Mouse (Mus musculus) midbrain, embryonic 16.5 days (tissue): ENCODE results near the gene Rnf115. TPM values are rescaled to one million over a fixed set of nuclear protein-coding genes. Genes with fewer than 3 reads are reported as not detected.

ENCODE experiments used
- ATAC-seq: fragments of 200-750 bp; cut with Nextera tagmentation; 2 replicates; pipeline ENCODE4 v1.8.0; 2017; ENCODE audit warnings: moderate TSS enrichment
- H3K27ac ChIP-seq: fragments of 300-500 bp; sonication (generic); 2 replicates; pipeline ENCODE4 v1.5.1; 2014; ENCODE audit warnings: mild to moderate bottlenecking, low read length, mixed read lengths
- H3K27me3 ChIP-seq: fragments of 300-500 bp; sonication (generic); 2 replicates; pipeline ENCODE4 v1.6.1; 2014; ENCODE audit warnings: low read depth, low read length, mixed read lengths; ENCODE audit not compliant: control insufficient read depth, insufficient read depth
- H3K36me3 ChIP-seq: fragments of 300-500 bp; sonication (generic); 2 replicates; pipeline ENCODE4 v1.6.1; 2014; ENCODE audit warnings: mild to moderate bottlenecking, low read length, moderate library complexity, mixed read lengths; ENCODE audit not compliant: control insufficient read depth, insufficient read depth
- H3K4me1 ChIP-seq: fragments of 300-500 bp; sonication (generic); 2 replicates; pipeline ENCODE4 v1.6.1; 2014; ENCODE audit warnings: mild to moderate bottlenecking, low read length, mixed read lengths; ENCODE audit not compliant: control insufficient read depth, insufficient read depth
- H3K4me2 ChIP-seq: fragments of 300-500 bp; sonication (generic); 2 replicates; pipeline ENCODE4 v1.6.1; 2014; ENCODE audit warnings: mild to moderate bottlenecking, low read length, mixed read lengths
- H3K4me3 ChIP-seq: fragments of 300-500 bp; sonication (generic); 2 replicates; pipeline ENCODE4 v1.5.1; 2014; ENCODE audit warnings: low read depth, mild to moderate bottlenecking, low read length, moderate library complexity, mixed read lengths
- H3K9ac ChIP-seq: fragments of 300-500 bp; sonication (generic); 2 replicates; pipeline ENCODE4 v1.6.1; 2014; ENCODE audit warnings: low read depth, low read length, mixed read lengths
- H3K9me3 ChIP-seq: fragments of 300-500 bp; sonication (generic); replicated peaks from 2 replicates; pipeline ENCODE4 v1.6.1; 2014; ENCODE audit warnings: mild to moderate bottlenecking, low read length, mixed read lengths; ENCODE audit not compliant: control insufficient read depth, poor library complexity, severe bottlenecking
- WGBS: fragments of 180-500 bp; shearing (Covaris S2); extraction: QIAGEN DNeasy Blood & Tissue Kit; methylation state at CpG from one replicate; pipeline ENCODE4 v1.1.7; 2014; 5-methylcytosine and 5-hydroxymethylcytosine counted together
- polyA plus RNA-seq: library from polyadenylated mRNA; unstranded; fragments of >200 nt; fragmentation: Nextera tagmentation; extraction: Ambion mirVana; gene quantifications from 2 replicates; pipeline ENCODE4 v1.2.1, GENCODE M21; 2015

Gene Rnf115
- polyA plus RNA-seq, 1 experiment from 2014 or later, result 71.4 TPM

DNA sequence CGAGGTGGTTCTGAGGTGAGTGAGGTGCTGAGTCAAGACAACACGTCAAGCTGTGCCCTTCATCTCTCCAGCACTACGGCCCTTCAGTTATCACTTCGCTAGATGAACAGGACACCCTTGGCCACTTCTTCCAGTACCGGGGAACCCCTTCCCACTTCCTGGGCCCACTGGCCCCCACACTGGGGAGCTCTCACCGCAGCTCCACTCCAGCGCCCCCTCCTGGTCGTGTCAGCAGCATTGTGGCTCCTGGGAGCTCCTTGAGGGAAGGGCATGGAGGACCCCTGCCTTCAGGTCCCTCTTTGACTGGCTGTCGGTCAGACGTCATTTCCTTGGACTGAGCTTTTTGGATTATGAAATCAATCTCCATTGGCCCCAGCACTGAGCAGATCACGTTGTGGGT is 22.7 kb upstream of the Rnf115 start:
- 67% methylated on average over 11 of the region's 11 CpGs for WGBS
- no peak overlapping the region for H3K27ac ChIP-seq
- no peaks in the 10 kb centered on the region for H3K27me3 ChIP-seq
- H3K36me3 ChIP-seq, result peaks cover 6% of the 10 kb centered on the region
- no peak overlapping the region for H3K4me2 ChIP-seq
- H3K4me1 ChIP-seq, result peaks cover 2% of the 10 kb centered on the region; the same call in 1 of the 2 replicates
- no peak for ATAC-seq
- no peaks in the 10 kb centered on the region for H3K9me3 ChIP-seq
- H3K9ac ChIP-seq, result no peak overlapping the region
- no peak overlapping the region for H3K4me3 ChIP-seq

DNA sequence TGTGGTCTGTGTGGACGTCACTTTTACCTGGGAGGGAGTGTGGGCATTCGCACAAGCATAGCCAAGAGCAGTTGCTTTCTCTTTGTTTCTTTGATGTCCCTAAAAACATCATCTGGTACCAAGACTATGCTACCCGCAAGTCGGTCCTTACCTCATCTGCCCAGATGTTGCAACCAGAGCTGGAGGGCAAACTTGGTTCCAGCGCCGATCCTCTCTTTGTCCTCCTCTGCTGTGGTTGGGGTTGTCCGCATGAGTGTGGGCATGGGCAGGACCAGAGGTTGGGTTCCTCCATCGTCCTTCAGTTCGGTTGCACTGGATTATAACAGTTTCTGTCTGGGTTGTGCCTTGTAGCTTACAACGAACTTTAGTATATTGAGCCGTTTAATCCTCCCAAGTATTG is 21.2 kb upstream of the Rnf115 start:
- Histone ChIP-seq H3K9me3 (no peaks in the 10 kb centered on the region), H3K4me3 (no peak overlapping the region), H3K4me1 (peaks cover 2% of the 10 kb centered on the region; the same call in 1 of the 2 replicates), H3K36me3 (peaks cover 11% of the 10 kb centered on the region), H3K27ac (no peak overlapping the region), H3K9ac (no peak overlapping the region), H3K27me3 (no peaks in the 10 kb centered on the region), H3K4me2 (no peak overlapping the region)
- no peak for ATAC-seq
- 95% methylated on average over 11 of the region's 11 CpGs for WGBS

DNA sequence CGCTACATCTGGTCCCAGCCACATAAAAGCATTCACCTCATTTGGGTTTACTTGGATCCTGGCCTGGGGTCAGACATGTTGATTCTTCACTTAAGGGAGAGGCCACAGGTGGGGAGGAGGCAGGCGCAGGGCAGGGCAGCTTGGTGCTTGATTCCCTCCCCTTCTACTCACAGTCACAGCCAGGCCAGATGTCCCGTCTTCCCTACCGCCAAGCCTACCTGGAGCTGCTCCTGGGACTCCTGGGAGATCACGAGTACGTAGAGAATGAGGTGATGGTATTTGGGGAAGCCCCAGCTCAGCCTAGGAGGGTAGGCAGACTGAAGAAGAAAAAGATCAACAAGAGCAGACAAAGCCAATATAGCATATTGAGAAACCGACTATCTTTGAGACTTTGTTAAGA is 20.5 kb upstream of the Rnf115 start:
- Histone ChIP-seq H3K27me3 (no peaks in the 10 kb centered on the region), H3K9me3 (no peaks in the 10 kb centered on the region), H3K36me3 (peaks cover 13% of the 10 kb centered on the region), H3K4me2 (no peak overlapping the region), H3K9ac (no peak overlapping the region), H3K4me3 (no peak overlapping the region), H3K27ac (no peak overlapping the region), H3K4me1 (peaks cover 2% of the 10 kb centered on the region; the same call in 1 of the 2 replicates)
- WGBS, result 78% methylated on average over 7 of the region's 7 CpGs
- no peak for ATAC-seq

- peak; percentile 93 for ATAC-seq
Measured at GRCm38 (mm10) chr3:96707903-96708683, 19.4 kb upstream of the Rnf115 start, which contains the start of gene Nudt17. Gene Nudt17 (minus strand): TSS chr3:96708562.

DNA sequence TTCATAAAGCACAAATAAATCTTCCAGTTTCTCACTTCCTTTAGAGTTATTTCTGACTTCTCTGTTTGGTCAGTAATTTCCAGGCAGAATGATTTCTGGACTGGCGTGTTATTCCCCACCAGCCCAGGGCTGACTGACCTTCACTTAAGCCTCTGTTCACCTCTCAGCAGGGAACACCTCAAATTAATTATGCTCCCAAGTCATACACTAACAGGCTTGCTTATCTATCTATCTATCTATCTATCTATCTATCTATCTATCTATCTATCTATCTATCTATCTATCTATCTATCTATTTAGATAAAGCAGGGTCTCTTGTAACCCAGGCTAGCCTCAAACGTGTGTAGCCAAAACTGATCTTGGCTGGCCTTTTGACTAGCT is 18.8 kb upstream of the Rnf115 start:
- Histone ChIP-seq H3K4me2 (peak overlapping the region; percentile 74), H3K36me3 (peaks cover 23% of the 10 kb centered on the region), H3K27ac (no peak overlapping the region), H3K27me3 (no peaks in the 10 kb centered on the region), H3K4me3 (peak overlapping the region; percentile 45), H3K4me1 (peaks cover 2% of the 10 kb centered on the region; the same call in 1 of the 2 replicates), H3K9ac (peak overlapping the region; percentile 71), H3K9me3 (no peaks in the 10 kb centered on the region)
- 47% methylated on average over 2 of the region's 2 CpGs for WGBS
- ATAC-seq, result peak; percentile 27; the same call in 1 of the 2 replicates

More at GRCm38 (mm10) chr3:96707903-96708683, 19.4 kb upstream of the Rnf115 start, which contains the start of gene Nudt17:
- H3K36me3 ChIP-seq, result peaks cover 17% of the 10 kb centered on the region
- H3K9me3 ChIP-seq, result no peaks in the 10 kb centered on the region
- no peak within 1 kb of the TSS for H3K27ac ChIP-seq
- 4% methylated on average over 42 of the region's 42 CpGs for WGBS
- peaks cover 2% of the 10 kb centered on the region; the same call in 1 of the 2 replicates for H3K4me1 ChIP-seq
- H3K9ac ChIP-seq, result peak within 1 kb of the TSS; percentile 71
- peak within 1 kb of the TSS; percentile 45 for H3K4me3 ChIP-seq
- H3K4me2 ChIP-seq, result peak within 1 kb of the TSS; percentile 74
- no peaks in the 10 kb centered on the region for H3K27me3 ChIP-seq

DNA sequence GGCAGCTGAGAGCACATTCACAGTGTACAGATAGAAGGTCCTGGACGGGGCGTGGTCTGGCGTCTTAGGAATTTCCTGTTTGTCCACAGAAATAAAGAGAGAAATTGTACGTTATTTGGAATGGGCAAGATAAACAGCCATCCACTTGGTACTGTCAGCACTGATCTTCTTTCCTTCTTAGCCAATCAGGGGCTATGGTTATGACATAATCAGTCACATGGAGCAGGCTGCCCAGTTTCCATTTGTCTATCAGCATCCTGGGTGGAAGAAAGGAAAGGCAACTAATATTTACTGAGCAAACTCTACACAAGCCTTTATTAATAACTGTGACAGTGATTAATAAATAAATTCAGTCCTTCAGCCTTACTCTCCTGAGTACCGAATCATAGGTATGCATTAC is 13.2 kb upstream of the Rnf115 start:
- Histone ChIP-seq H3K9me3 (no peaks in the 10 kb centered on the region), H3K9ac (no peak overlapping the region), H3K4me1 (no peaks in the 10 kb centered on the region), H3K4me2 (no peak overlapping the region), H3K27ac (no peak overlapping the region), H3K4me3 (no peak overlapping the region), H3K27me3 (no peaks in the 10 kb centered on the region), H3K36me3 (peaks cover 33% of the 10 kb centered on the region)
- 95% methylated on average over 5 of the region's 5 CpGs for WGBS
- no peak for ATAC-seq

GRCm38 (mm10) chr3:96715854-96716253 is 11.6 kb upstream of the Rnf115 start:
- ATAC-seq, result no peak
- no peak overlapping the region for H3K27ac ChIP-seq

DNA sequence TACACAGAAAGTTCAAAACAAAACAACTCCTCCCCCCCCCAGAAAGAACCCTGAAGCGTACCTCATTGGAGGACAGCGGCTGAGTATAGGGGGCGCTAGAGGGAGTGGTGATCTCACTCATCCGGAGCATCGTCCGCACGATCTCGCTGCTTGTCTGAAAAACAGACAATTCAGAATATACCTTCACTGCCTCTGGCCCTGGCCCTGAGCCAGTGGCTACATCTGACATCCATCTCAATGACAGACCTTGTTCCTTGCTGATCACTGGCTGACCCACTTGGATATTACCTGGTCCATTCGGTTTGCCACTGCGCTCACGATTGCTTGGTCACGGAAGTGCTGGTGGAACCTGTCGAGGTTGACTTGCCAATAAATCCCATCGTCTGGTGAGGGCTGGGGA is 8.3 kb upstream of the Rnf115 start:
- no peaks in the 10 kb centered on the region for H3K27me3 ChIP-seq
- no peaks in the 10 kb centered on the region for H3K9me3 ChIP-seq
- no peak overlapping the region for H3K9ac ChIP-seq
- H3K4me2 ChIP-seq, result no peak overlapping the region
- no peak overlapping the region for H3K4me3 ChIP-seq
- no peaks in the 10 kb centered on the region for H3K4me1 ChIP-seq
- no peak overlapping the region for H3K27ac ChIP-seq
- WGBS, result 39% methylated on average over 14 of the region's 14 CpGs
- no peak for ATAC-seq
- peaks cover 29% of the 10 kb centered on the region for H3K36me3 ChIP-seq

More at GRCm38 (mm10) chr3:96715854-96716253, 11.6 kb upstream of the Rnf115 start:
- Histone ChIP-seq H3K9ac (no peak overlapping the region), H3K27me3 (no peaks in the 10 kb centered on the region), H3K36me3 (peaks cover 33% of the 10 kb centered on the region), H3K9me3 (no peaks in the 10 kb centered on the region), H3K4me3 (no peak overlapping the region), H3K4me2 (no peak overlapping the region), H3K4me1 (no peaks in the 10 kb centered on the region)
- 81% methylated on average over 2 of the region's 2 CpGs for WGBS
